Mouse (Mus musculus): ENCODE results near the gene Rmnd1. TPM values are rescaled to one million over a fixed set of nuclear protein-coding genes. Genes with fewer than 3 reads are reported as not detected.

Rmnd1 gene
- polyA plus RNA-seq, 1 experiment from 2014 or later: 49.8 TPM

- H3K4me3 ChIP-seq: no peak overlapping the region
- no peak overlapping the region for H3K27ac ChIP-seq
- H3K9ac ChIP-seq: no peak overlapping the region
- H3K27me3 ChIP-seq: no peaks in the 10 kb centered on the region
- H3K9me3 ChIP-seq (replicated peaks): no peaks in the 10 kb centered on the region
- WGBS: 80% methylated on average over 2 of the region's 2 CpGs
- peaks cover 18% of the 10 kb centered on the region; the same call in 1 of the 2 replicates for H3K36me3 ChIP-seq (ENCODE audit: poor library complexity, severe bottlenecking)
- no peak for ATAC-seq
- H3K4me1 ChIP-seq: peaks cover 41% of the 10 kb centered on the region
- H3K4me2 ChIP-seq: peak overlapping the region; percentile 22; the same call in 1 of the 2 replicates
Observed at GRCm38 (mm10) chr10:4390550-4390949, 41.6 kb downstream of the Rmnd1 start.

GRCm38 (mm10) chr10:4389461-4390112, 42.6 kb downstream of the Rmnd1 start:
- Histone ChIP-seq H3K4me3 (peak overlapping the region; percentile 97), H3K27me3 (no peaks in the 10 kb centered on the region), H3K36me3 (ENCODE audit: poor library complexity, severe bottlenecking) (peaks cover 9% of the 10 kb centered on the region; the same call in 1 of the 2 replicates), H3K9ac (peak overlapping the region; percentile 98), H3K27ac (no peak overlapping the region), H3K4me1 (peaks cover 41% of the 10 kb centered on the region), H3K9me3 (replicated peaks) (no peaks in the 10 kb centered on the region), H3K4me2 (peak overlapping the region; percentile 92)
- WGBS: 61% methylated on average over 5 of the region's 5 CpGs
- no peak for ATAC-seq

- 26% methylated on average over 10 of the region's 10 CpGs for WGBS
- peak overlapping the region; percentile 92 for H3K4me2 ChIP-seq
- H3K9me3 ChIP-seq (replicated peaks): no peaks in the 10 kb centered on the region
- H3K4me3 ChIP-seq: peak overlapping the region; percentile 97
- peaks cover 41% of the 10 kb centered on the region for H3K4me1 ChIP-seq
- H3K9ac ChIP-seq: peak overlapping the region; percentile 98
- ATAC-seq: no peak
- H3K27me3 ChIP-seq: no peaks in the 10 kb centered on the region
- no peak overlapping the region for H3K27ac ChIP-seq
- peaks cover 5% of the 10 kb centered on the region; the same call in 1 of the 2 replicates for H3K36me3 ChIP-seq (ENCODE audit: poor library complexity, severe bottlenecking)
Observed at GRCm38 (mm10) chr10:4389036-4389435, 43.2 kb downstream of the Rmnd1 start.

- H3K9ac ChIP-seq: peak overlapping the region; percentile 98
- 1% methylated on average over 19 of the region's 19 CpGs for WGBS
Observed at GRCm38 (mm10) chr10:4388384-4388745, 43.8 kb downstream of the Rmnd1 start.

GRCm38 (mm10) chr10:4387701-4388383, 44.3 kb downstream of the Rmnd1 start, which contains the start of gene Zbtb2:
TSS of gene Zbtb2 (minus strand) at chr10:4388108.
- Histone ChIP-seq H3K4me1 (peaks cover 44% of the 10 kb centered on the region), H3K27me3 (no peaks in the 10 kb centered on the region), H3K27ac (peak within 1 kb of the TSS; percentile 100), H3K4me2 (peak within 1 kb of the TSS; percentile 92), H3K9ac (peak within 1 kb of the TSS; percentile 98), H3K4me3 (peak within 1 kb of the TSS; percentile 97), H3K36me3 (ENCODE audit: poor library complexity, severe bottlenecking) (peaks cover 2% of the 10 kb centered on the region; the same call in 1 of the 2 replicates), H3K9me3 (replicated peaks) (no peaks in the 10 kb centered on the region)
- WGBS: under 1% methylated on average over 57 of the region's 87 CpGs
- ATAC-seq: peak; percentile 4

More at GRCm38 (mm10) chr10:4388384-4388745, 43.8 kb downstream of the Rmnd1 start:
- H3K27me3 ChIP-seq: no peaks in the 10 kb centered on the region
- peaks cover 5% of the 10 kb centered on the region; the same call in 1 of the 2 replicates for H3K36me3 ChIP-seq (ENCODE audit: poor library complexity, severe bottlenecking)
- H3K4me1 ChIP-seq: peaks cover 41% of the 10 kb centered on the region
- H3K4me2 ChIP-seq: peak overlapping the region; percentile 92
- no peak for ATAC-seq
- peak overlapping the region; percentile 97 for H3K4me3 ChIP-seq
- no peaks in the 10 kb centered on the region for H3K9me3 ChIP-seq (replicated peaks)
- H3K27ac ChIP-seq: peak overlapping the region; percentile 100

- WGBS: under 1% methylated on average over 17 of the region's 133 CpGs
- H3K4me1 ChIP-seq: peaks cover 42% of the 10 kb centered on the region
- H3K4me3 ChIP-seq: peak overlapping the region; percentile 97
- H3K36me3 ChIP-seq (ENCODE audit: poor library complexity, severe bottlenecking): no peaks in the 10 kb centered on the region
- peak overlapping the region; percentile 92 for H3K4me2 ChIP-seq
- H3K27ac ChIP-seq: peak overlapping the region; percentile 100
- peak overlapping the region; percentile 98 for H3K9ac ChIP-seq
- peak; percentile 92 for ATAC-seq
- H3K27me3 ChIP-seq: no peaks in the 10 kb centered on the region
- H3K9me3 ChIP-seq (replicated peaks): no peaks in the 10 kb centered on the region
Observed at GRCm38 (mm10) chr10:4386609-4387591, 45.3 kb downstream of the Rmnd1 start.

- no peak for ATAC-seq
Observed at GRCm38 (mm10) chr10:4384244-4384643, 47.9 kb downstream of the Rmnd1 start.

GRCm38 (mm10) chr10:4380748-4381147, 51.4 kb downstream of the Rmnd1 start:
- Histone ChIP-seq H3K4me3 (no peak overlapping the region), H3K27me3 (no peaks in the 10 kb centered on the region), H3K9me3 (replicated peaks) (no peaks in the 10 kb centered on the region), H3K27ac (no peak overlapping the region), H3K9ac (no peak overlapping the region), H3K36me3 (ENCODE audit: poor library complexity, severe bottlenecking) (no peaks in the 10 kb centered on the region), H3K4me1 (peaks cover 3% of the 10 kb centered on the region; the same call in 1 of the 2 replicates), H3K4me2 (no peak overlapping the region)
- ATAC-seq: no peak
- WGBS: 93% methylated on average over 5 of the region's 5 CpGs

More at GRCm38 (mm10) chr10:4384244-4384643, 47.9 kb downstream of the Rmnd1 start:
- H3K36me3 ChIP-seq (ENCODE audit: poor library complexity, severe bottlenecking): no peaks in the 10 kb centered on the region
- no peaks in the 10 kb centered on the region for H3K9me3 ChIP-seq (replicated peaks)
- no peak overlapping the region for H3K4me2 ChIP-seq
- H3K27ac ChIP-seq: no peak overlapping the region
- no peak overlapping the region for H3K9ac ChIP-seq
- 87% methylated on average over 7 of the region's 7 CpGs for WGBS
- no peak overlapping the region for H3K4me3 ChIP-seq
- peaks cover 16% of the 10 kb centered on the region for H3K4me1 ChIP-seq
- no peaks in the 10 kb centered on the region for H3K27me3 ChIP-seq

- Histone ChIP-seq H3K4me2 (no peak overlapping the region), H3K27me3 (no peaks in the 10 kb centered on the region), H3K27ac (no peak overlapping the region), H3K4me1 (peaks cover 6% of the 10 kb centered on the region; the same call in 1 of the 2 replicates), H3K9ac (no peak overlapping the region), H3K36me3 (ENCODE audit: poor library complexity, severe bottlenecking) (peaks cover 14% of the 10 kb centered on the region), H3K9me3 (replicated peaks) (no peaks in the 10 kb centered on the region), H3K4me3 (no peak overlapping the region)
- 90% methylated on average over 7 of the region's 7 CpGs for WGBS
- no peak for ATAC-seq
Observed at GRCm38 (mm10) chr10:4376931-4377330, 55.3 kb downstream of the Rmnd1 start.

GRCm38 (mm10) chr10:4376461-4376860, 55.7 kb downstream of the Rmnd1 start:
- no peaks in the 10 kb centered on the region for H3K27me3 ChIP-seq
- H3K27ac ChIP-seq: no peak overlapping the region
- 80% methylated on average over 7 of the region's 7 CpGs for WGBS

GRCm38 (mm10) chr10:4375267-4375666, 56.9 kb downstream of the Rmnd1 start:
- 25% methylated on average over 7 of the region's 7 CpGs for WGBS

More at GRCm38 (mm10) chr10:4376461-4376860, 55.7 kb downstream of the Rmnd1 start:
- Histone ChIP-seq H3K4me1 (peaks cover 6% of the 10 kb centered on the region; the same call in 1 of the 2 replicates), H3K36me3 (ENCODE audit: poor library complexity, severe bottlenecking) (peaks cover 16% of the 10 kb centered on the region), H3K9ac (no peak overlapping the region), H3K9me3 (replicated peaks) (no peaks in the 10 kb centered on the region), H3K4me3 (no peak overlapping the region), H3K4me2 (no peak overlapping the region)
- ATAC-seq: no peak

More at GRCm38 (mm10) chr10:4375267-4375666, 56.9 kb downstream of the Rmnd1 start:
- peak; percentile 23; the same call in 1 of the 2 replicates for ATAC-seq
- Histone ChIP-seq H3K4me2 (no peak overlapping the region), H3K27me3 (no peaks in the 10 kb centered on the region), H3K9me3 (replicated peaks) (no peaks in the 10 kb centered on the region), H3K36me3 (ENCODE audit: poor library complexity, severe bottlenecking) (peaks cover 21% of the 10 kb centered on the region), H3K27ac (0 out of 2 replicates have a peak overlapping the region, but pooled peaks have one; percentile 25), H3K4me1 (peaks cover 6% of the 10 kb centered on the region; the same call in 1 of the 2 replicates), H3K9ac (peak overlapping the region; percentile 26; the same call in 1 of the 2 replicates), H3K4me3 (no peak overlapping the region)

All from forebrain, embryonic 13.5 days (tissue).